Comparison of ENCODE assay signal across 14 mouse cellular contexts in the genomic region with DNA sequence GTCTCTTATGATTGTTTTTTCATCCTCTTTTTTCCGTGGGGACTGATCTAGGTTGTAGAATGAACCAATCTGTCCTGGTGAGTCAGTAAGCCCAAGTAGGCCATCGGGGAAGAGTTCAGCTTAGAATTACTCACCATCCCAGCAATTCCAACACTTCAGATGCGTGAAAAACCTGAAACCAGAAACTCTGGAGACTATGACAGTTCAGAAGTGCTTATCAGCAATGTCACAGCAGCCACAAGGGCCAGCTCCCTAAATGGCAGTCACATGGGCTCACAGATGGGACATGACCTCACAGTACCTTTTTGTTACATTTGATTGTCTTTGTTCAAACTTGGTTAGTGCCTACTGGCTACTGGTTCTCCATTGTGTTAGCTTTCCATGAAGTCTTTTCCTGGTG.
"Had no signal": no experiment of that assay in that cellular context is flagged by ENCODE, and none has a peak within 500 bp of the region (broad histone marks: within the 10 kb centered on the region; RNA-seq: fewer than 3 reads in every experiment).

No protein-coding gene starts in this region.

- H3K4me2 ChIP-seq: lung, embryonic 14.5 days; midbrain, embryonic 11.5 days; midbrain, embryonic 13.5 days; midbrain, embryonic 15.5 days; neural tube, embryonic 12.5 days; stomach, embryonic 15.5 days had no signal

- H3K36me3 ChIP-seq: midbrain, embryonic 13.5 days; midbrain, embryonic 15.5 days; neural tube, embryonic 12.5 days; stomach, embryonic 15.5 days had no signal

- DNase-seq: lung, embryonic 14.5 days; lung, postnatal 10 days; lung, postnatal 4 days; right cerebral cortex, postnatal 14 days; thymus, adult 2 months; thymus, postnatal 25 days; thymus, postnatal 4 days had no signal

- H3K27ac ChIP-seq: midbrain, embryonic 13.5 days; midbrain, embryonic 15.5 days; neural tube, embryonic 12.5 days; stomach, embryonic 15.5 days; stomach, postnatal 0 days had no signal

- H3K27me3 ChIP-seq: midbrain, embryonic 13.5 days; midbrain, embryonic 15.5 days; stomach, embryonic 15.5 days had no signal

- H3K4me1 ChIP-seq: stomach, embryonic 15.5 days had no signal

- H3K9me3 ChIP-seq: megakaryocyte, embryonic 14.5 days; midbrain, embryonic 13.5 days; midbrain, embryonic 15.5 days; neural tube, embryonic 12.5 days; stomach, embryonic 15.5 days had no signal

- H3K9ac ChIP-seq: lung, embryonic 14.5 days; midbrain, embryonic 13.5 days; midbrain, embryonic 15.5 days; neural tube, embryonic 12.5 days; stomach, embryonic 15.5 days had no signal

- H3K4me3 ChIP-seq: midbrain, embryonic 13.5 days; midbrain, embryonic 15.5 days; neural tube, embryonic 12.5 days; stomach, embryonic 15.5 days had no signal

- ATAC-seq: midbrain, embryonic 13.5 days; midbrain, embryonic 15.5 days had no signal
